Mouse (Mus musculus): Measurements from ENCODE around the gene Mepce. TPM values are rescaled to one million over a fixed set of nuclear protein-coding genes. Genes with fewer than 3 reads are reported as not detected.

Gene Mepce
- polyA plus RNA-seq, 1 experiment from 2014 or later, result 11.8 TPM

DNA sequence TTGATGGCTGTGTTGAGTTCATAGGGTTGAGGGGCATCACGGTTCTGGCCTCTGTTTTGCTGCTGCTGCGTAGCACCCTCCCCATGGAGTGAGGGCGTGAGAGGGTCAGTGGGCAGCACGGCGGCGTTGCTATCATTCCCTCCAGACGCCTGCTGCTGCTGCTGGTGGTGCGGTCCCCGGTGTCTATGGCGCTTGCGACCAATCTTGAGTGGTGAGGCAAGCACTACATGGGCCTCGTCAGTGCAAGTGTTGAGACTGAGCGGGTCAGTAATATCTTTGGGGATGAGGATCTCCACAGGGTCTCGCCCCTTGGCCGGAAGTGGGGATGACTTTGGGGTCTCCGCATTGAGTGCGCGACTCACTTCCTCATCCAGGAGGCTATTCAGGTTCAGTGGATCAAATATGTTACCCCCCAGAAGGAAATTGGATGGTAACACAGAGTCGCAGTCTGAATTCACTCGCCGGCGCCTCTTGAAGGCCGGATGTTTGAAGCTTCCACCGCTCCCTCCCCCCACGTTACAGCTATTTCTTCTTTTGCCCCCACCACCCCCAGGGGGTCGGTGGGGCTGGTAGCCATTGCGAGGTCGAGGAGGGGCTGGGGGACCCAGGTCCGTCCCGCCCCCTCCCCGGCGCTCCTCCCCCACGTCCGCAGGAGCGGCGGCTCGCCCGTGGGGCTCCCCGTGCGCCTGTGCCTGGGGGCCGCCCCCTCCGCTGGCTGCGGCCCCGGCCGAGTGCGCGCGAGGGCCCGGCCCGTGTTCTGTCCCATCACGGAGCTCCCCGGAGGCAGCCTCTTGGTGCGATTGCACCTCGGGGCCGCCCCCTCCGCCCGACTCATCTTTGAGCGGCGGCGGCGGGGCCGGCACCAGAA is 2.1 kb downstream of the Mepce start:
- H3K4me3 ChIP-seq, result peak overlapping the region; percentile 85
- peak overlapping the region; percentile 98 for H3K9ac ChIP-seq
- H3K4me1 ChIP-seq, result peaks cover 36% of the 10 kb centered on the region
- peak overlapping the region; percentile 98 for H3K27ac ChIP-seq
- 4% methylated on average over 61 of the region's 62 CpGs for WGBS
- no peaks in the 10 kb centered on the region for H3K27me3 ChIP-seq
- peaks cover 46% of the 10 kb centered on the region for H3K36me3 ChIP-seq
- H3K9me3 ChIP-seq, result no peaks in the 10 kb centered on the region
- peak; percentile 0; the same call in 1 of the 2 replicates for ATAC-seq (ENCODE audit: low FRiP score, low read depth)
- H3K4me2 ChIP-seq (replicated peaks), result peak overlapping the region; percentile 92

DNA sequence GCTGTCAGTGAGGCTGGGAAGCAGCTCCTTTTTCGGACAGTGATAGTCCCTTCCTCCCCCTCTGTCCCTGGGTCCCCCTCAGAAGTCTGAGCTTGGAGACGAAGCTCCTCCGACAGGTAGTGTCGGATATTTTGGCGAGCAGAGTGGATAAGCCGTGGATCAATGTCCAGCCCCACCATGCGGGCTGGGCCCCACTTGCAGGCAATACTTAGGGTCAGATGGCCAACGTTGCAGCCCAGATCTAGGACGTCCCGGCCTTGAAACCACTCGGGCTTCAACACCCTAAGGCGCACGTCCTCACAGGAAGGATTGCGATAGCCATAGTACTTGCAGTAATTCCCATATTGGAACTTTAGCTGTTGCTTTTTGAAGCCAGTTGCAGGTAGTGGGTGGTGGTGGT is 2.9 kb downstream of the Mepce start:
- H3K4me1 ChIP-seq, result peaks cover 44% of the 10 kb centered on the region
- H3K9ac ChIP-seq, result peak overlapping the region; percentile 98
- peaks cover 50% of the 10 kb centered on the region for H3K36me3 ChIP-seq
- H3K4me3 ChIP-seq, result peak overlapping the region; percentile 85
- no peaks in the 10 kb centered on the region for H3K9me3 ChIP-seq
- H3K27me3 ChIP-seq, result no peaks in the 10 kb centered on the region
- ATAC-seq (ENCODE audit: low FRiP score, low read depth), result no peak
- WGBS, result 89% methylated on average over 14 of the region's 14 CpGs
- 0 out of 2 replicates have a peak overlapping the region, but pooled peaks have one; percentile 98 for H3K27ac ChIP-seq
- peak overlapping the region; percentile 92 for H3K4me2 ChIP-seq (replicated peaks)

DNA sequence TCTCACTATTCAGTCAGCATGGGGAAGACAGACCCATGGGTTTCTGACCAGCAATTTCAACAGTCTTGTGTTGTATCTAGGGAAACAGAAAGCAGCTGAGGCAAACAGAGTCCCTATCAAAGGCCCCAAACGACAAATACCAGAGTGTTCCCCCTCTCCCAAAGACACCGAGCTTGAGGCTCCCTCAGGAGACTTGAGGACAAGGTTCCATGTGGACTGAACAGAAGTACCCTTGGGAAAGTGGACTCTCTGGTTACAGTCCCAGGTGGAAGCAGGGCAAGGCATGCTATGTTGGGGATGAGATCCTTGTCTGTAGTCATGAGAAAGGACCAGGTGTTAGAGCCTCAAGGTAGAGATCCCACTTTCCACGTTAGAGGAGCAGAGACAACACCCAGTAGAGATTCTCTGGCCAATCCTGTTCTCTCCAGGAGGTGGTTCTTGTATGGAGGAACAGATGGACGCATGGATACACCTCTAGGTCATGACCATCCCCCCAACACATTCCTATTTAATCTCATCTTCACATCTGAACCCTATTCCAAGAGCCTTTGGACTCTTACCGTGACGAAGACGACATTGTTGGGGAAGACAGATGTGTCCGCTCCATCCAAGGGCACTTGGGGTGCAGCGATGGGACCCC is 3.4 kb downstream of the Mepce start:
- Histone ChIP-seq H3K4me3 (peak overlapping the region; percentile 85), H3K4me1 (peaks cover 46% of the 10 kb centered on the region), H3K27me3 (no peaks in the 10 kb centered on the region), H3K9me3 (no peaks in the 10 kb centered on the region), H3K36me3 (peaks cover 50% of the 10 kb centered on the region), H3K27ac (no peak overlapping the region), H3K4me2 (replicated peaks) (peak overlapping the region; percentile 92), H3K9ac (peak overlapping the region; percentile 98)
- ATAC-seq (ENCODE audit: low FRiP score, low read depth), result no peak
- WGBS, result 74% methylated on average over 9 of the region's 9 CpGs

DNA sequence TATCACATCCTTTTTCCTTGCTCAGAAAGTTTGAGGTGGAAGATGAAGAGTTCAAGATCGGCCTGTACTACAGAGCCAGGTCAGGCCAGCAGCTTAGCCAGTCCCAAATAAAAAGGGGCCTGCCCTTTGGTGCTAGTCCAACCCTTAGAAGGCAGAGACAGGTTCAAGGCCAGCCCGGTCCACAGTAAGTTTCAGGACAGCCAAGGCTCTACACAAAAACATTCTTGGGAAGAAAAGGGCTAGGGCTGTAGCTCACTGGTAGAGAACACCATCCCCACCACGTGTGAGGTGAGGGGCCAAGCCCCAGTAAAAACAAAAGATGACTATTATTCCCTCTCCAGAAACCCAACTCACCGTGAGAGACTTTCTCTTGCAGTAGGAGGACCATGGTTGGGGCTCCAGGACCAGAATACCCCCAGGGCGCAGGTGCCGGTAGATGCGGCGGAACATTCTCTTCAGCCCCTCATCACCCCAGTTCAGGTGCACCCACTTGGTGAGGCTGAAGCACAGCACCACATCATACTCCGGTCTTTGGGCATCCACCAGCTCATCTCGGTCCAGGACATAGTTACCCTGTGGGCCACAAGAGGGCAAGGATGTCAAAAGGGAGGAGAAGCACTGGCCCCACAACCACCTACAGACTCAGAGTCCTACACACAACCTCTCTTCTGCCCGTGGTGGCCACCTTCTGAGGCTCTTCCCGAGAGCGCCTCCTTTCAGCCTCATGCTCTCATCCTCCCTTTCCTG is 4.5 kb downstream of the Mepce start:
- Histone ChIP-seq H3K27ac (no peak overlapping the region), H3K4me2 (replicated peaks) (peak overlapping the region; percentile 92), H3K4me1 (peaks cover 47% of the 10 kb centered on the region), H3K9me3 (no peaks in the 10 kb centered on the region), H3K9ac (peak overlapping the region; percentile 98), H3K36me3 (peaks cover 50% of the 10 kb centered on the region), H3K27me3 (no peaks in the 10 kb centered on the region), H3K4me3 (peak overlapping the region; percentile 85)
- no peak for ATAC-seq (ENCODE audit: low FRiP score, low read depth)
- 90% methylated on average over 13 of the region's 13 CpGs for WGBS

DNA sequence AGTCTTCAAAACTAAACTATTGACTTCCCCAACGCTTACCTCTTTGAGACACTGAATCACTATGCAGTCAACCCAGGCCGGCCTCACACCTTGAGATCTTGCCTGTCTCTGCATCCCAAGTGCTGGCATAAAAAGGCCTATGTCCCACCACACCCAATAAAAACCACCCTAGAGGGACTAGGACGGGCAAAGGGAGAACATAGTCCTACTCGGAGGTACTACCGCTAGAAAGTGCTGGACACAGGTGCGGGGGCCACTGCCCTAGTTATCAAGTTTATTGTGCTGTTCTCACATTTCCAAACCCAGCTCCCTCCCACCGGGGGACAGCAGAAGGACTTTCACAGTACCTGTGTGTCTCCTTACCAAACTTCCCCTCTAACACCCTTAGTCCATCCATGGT is 5.8 kb downstream of the Mepce start:
- Histone ChIP-seq H3K4me2 (replicated peaks) (no peak overlapping the region), H3K9me3 (no peaks in the 10 kb centered on the region), H3K36me3 (peaks cover 50% of the 10 kb centered on the region), H3K4me1 (peaks cover 49% of the 10 kb centered on the region), H3K27ac (no peak overlapping the region), H3K9ac (no peak overlapping the region), H3K4me3 (no peak overlapping the region), H3K27me3 (no peaks in the 10 kb centered on the region)
- 88% methylated on average over 7 of the region's 7 CpGs for WGBS
- no peak for ATAC-seq (ENCODE audit: low FRiP score, low read depth)

DNA sequence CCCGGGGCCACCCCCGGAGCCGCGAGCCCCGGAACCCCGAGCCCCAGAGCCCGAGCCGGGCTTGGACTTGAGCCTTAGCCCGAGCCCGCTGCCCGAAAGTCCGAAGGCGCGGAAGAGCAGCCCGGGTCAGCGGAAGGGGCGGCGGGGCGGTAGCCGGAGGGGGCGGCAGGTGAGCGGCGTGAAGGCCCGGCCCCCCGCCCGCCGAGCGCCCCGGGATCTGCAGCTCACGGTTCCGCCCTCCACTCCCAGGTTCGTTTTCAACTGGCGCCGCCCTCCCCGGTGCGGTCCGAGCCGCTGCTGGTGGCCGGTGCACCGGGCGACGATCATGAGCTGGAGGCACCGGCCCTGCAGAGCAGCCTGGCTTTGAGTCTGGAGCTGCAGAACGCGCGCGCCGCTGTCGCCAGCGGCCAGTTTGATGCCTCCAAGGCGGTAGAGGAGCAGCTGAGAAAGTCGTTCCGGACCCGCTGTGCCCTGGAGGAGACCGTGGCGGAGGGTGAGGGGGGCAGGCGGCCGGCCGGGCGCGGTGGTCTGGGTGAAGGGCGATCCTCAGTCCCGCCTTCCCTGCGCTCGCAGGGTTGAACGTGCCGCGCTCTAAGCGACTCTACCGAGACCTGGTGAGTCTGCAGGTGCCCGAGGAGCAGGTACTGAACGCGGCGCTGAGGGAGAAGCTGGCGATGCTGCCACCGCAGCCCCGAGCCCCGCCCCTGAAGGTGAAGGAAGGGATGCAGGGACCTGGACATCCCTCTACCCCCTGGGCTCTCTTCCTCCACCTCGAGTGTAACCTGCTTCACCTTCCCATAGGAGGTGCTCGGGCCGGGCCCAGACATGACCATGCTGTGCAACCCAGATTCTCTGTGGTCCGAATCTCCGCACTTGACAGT is 8.2 kb downstream of the Mepce start:
- ATAC-seq (ENCODE audit: low FRiP score, low read depth), result peak; percentile 9; the same call in 1 of the 2 replicates
- H3K36me3 ChIP-seq, result peaks cover 43% of the 10 kb centered on the region
- H3K27ac ChIP-seq, result peak overlapping the region; percentile 92
- H3K4me2 ChIP-seq (replicated peaks), result peak overlapping the region; percentile 97
- under 1% methylated on average over 68 of the region's 83 CpGs for WGBS
- no peaks in the 10 kb centered on the region for H3K9me3 ChIP-seq
- peak overlapping the region; percentile 92 for H3K9ac ChIP-seq
- H3K4me1 ChIP-seq, result peaks cover 46% of the 10 kb centered on the region
- no peaks in the 10 kb centered on the region for H3K27me3 ChIP-seq
- peak overlapping the region; percentile 99 for H3K4me3 ChIP-seq

DNA sequence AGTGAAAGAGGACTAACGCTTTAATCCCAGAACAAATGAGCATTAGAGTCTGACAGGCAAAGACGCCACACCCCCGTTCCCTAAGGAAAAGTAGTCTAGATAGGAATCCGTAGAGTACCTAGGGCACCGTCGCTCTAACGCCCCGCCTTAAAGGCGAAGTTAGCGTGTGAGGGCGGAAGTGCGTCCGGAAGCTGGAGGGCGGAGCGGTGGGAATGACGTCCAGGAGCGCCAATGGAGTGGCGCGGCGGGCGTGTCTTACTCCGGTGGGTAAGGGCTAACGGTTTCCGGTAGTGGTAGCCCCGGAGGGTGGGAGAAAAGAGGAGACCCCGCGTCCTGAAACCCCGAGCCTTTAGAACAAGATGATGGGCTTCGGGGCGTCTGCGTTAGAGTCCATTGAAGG is 8.8 kb downstream of the Mepce start, which contains the start of gene Ppp1r35:
Ppp1r35 (plus strand) TSS at position 215 of the 400 bp plus-strand sequence.
- Histone ChIP-seq H3K9ac (peak within 1 kb of the TSS; percentile 92), H3K4me3 (peak within 1 kb of the TSS; percentile 99), H3K9me3 (no peaks in the 10 kb centered on the region), H3K4me1 (peaks cover 39% of the 10 kb centered on the region), H3K4me2 (replicated peaks) (peak within 1 kb of the TSS; percentile 97), H3K27me3 (no peaks in the 10 kb centered on the region), H3K36me3 (peaks cover 37% of the 10 kb centered on the region), H3K27ac (peak within 1 kb of the TSS; percentile 92)
- ATAC-seq (ENCODE audit: low FRiP score, low read depth), result peak; percentile 94
- under 1% methylated on average over 31 of the region's 31 CpGs for WGBS

DNA sequence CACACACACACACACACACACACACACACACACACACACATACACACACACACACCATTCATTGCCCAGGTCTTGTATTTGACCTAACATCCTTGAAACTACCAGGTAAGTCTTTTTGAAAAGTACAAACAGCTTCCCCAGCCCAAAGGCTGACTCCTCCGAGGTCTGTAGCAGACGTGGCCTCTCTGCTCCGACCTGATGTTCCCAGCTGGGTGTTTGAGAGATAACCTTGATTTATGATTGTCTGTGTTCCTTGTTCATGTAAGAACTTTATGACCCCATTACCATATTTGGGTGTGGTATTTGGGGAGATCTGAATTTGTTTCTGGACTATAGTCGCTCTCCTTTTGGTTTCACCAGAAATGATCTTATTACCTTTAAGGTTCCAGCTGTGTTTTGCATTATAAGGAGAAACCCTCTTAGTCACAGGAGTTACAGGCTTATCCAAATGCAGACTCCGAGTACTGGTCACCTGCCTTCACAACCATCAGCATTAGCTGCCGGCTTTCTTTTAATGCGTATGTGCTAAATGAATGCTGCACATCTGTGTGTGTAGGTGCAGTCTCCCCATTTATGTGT is 10.1 kb downstream of the Mepce start:
- Histone ChIP-seq H3K4me3 (no peak overlapping the region), H3K4me1 (peaks cover 30% of the 10 kb centered on the region), H3K4me2 (replicated peaks) (no peak overlapping the region), H3K9ac (no peak overlapping the region), H3K27ac (no peak overlapping the region), H3K27me3 (no peaks in the 10 kb centered on the region), H3K36me3 (peaks cover 24% of the 10 kb centered on the region), H3K9me3 (no peaks in the 10 kb centered on the region)
- ATAC-seq (ENCODE audit: low FRiP score, low read depth), result no peak
- WGBS, result 70% methylated on average over 7 of the region's 7 CpGs

DNA sequence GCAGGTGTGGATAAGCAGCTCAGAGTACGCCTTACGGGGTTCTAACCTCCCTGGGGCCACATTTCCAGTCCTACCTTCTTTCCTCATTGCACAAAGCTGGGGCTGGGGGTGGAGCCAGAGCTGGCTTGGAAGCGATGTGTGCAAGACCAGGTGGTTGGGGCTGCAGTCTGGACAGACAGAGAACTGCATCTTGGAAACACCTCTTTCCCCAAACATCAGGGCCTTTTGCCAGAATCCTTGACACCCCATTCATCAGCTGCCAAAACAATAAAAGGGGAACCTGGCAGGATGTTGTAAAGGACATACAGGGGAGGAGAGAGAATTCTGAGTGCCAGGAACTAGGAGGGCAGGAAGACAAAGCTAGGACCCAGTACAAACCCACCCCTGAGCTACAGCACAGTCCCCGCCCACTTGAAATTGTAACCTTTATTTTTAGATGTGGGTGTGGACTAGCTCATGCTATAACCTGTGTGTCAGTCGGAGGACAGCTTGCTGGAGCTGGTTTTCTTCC is 11.0 kb downstream of the Mepce start:
- H3K27me3 ChIP-seq, result no peaks in the 10 kb centered on the region
- 30% methylated on average over 5 of the region's 5 CpGs for WGBS
- no peaks in the 10 kb centered on the region for H3K9me3 ChIP-seq
- peak overlapping the region; percentile 39; the same call in 1 of the 2 replicates for H3K27ac ChIP-seq
- no peak overlapping the region for H3K9ac ChIP-seq
- no peak overlapping the region for H3K4me3 ChIP-seq
- H3K4me1 ChIP-seq, result peaks cover 30% of the 10 kb centered on the region
- peaks cover 15% of the 10 kb centered on the region for H3K36me3 ChIP-seq
- peak; percentile 37; the same call in 1 of the 2 replicates for ATAC-seq (ENCODE audit: low FRiP score, low read depth)
- peak overlapping the region; percentile 28 for H3K4me2 ChIP-seq (replicated peaks)

DNA sequence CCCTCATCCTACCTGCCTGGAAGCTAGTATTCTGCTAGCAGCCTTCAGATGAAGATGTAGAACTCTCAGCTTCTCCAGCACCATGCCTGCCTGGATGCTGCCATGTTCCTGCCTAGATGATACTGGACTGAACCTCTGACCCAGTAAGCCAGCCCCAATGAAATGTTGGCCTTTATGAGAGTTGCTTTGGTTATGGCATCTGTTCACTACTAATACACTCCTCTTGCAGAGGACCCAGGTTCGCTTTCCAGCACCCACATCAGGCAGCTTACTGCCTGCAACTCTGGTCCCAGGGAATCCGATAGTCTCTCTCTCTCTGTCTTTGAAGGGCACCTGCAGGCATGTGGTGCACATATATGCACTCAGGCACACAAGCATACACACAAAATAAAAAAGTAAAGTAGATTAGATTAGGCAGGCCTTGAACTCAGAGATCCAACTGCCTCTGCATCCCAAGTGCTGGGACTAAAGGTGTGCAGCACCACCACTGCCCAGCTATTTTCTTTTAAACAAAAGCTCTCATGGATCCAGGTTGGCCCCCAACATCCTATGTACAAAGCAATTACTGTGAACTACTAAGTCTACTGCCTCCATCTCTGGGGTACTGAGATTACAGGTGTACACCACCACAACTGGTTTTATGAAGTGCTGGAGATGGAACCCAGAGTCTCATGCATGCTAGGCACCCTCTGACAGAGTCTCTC is 11.7 kb downstream of the Mepce start:
- no peaks in the 10 kb centered on the region for H3K27me3 ChIP-seq
- H3K4me2 ChIP-seq (replicated peaks), result peak overlapping the region; percentile 28
- H3K27ac ChIP-seq, result peak overlapping the region; percentile 39; the same call in 1 of the 2 replicates
- H3K9me3 ChIP-seq, result no peaks in the 10 kb centered on the region
- H3K4me3 ChIP-seq, result no peak overlapping the region
- 93% methylated on average over 2 of the region's 2 CpGs for WGBS
- peaks cover 8% of the 10 kb centered on the region for H3K36me3 ChIP-seq
- peaks cover 30% of the 10 kb centered on the region for H3K4me1 ChIP-seq
- ATAC-seq (ENCODE audit: low FRiP score, low read depth), result no peak
- no peak overlapping the region for H3K9ac ChIP-seq

Measured in limb, embryonic 13.5 days (tissue).